Mouse (Mus musculus) stomach, embryonic 15.5 days (tissue): Measurements from ENCODE around the gene Ltbp2. TPM values are rescaled to one million over a fixed set of nuclear protein-coding genes. Genes with fewer than 3 reads are reported as not detected.

ENCODE experiments used
- ATAC-seq: fragments of 200-750 bp; cut with Nextera tagmentation; 2 replicates; pipeline ENCODE4 v1.8.0; 2017; ENCODE audit warnings: low read depth, moderate number of reproducible peaks, moderate TSS enrichment; ENCODE audit not compliant: insufficient read depth, low FRiP score
- H3K27ac ChIP-seq: fragments of 300-500 bp; sonication (generic); 2 replicates; pipeline ENCODE4 v1.5.1; 2015; ENCODE audit warnings: mild to moderate bottlenecking, inconsistent platforms
- H3K27me3 ChIP-seq: fragments of 300-500 bp; sonication (generic); replicated peaks from 2 replicates; pipeline ENCODE4 v1.6.1; 2015; ENCODE audit warnings: inconsistent platforms
- H3K36me3 ChIP-seq: fragments of 300-500 bp; sonication (generic); 2 replicates; pipeline ENCODE4 v1.6.1; 2015; ENCODE audit warnings: inconsistent platforms
- H3K4me1 ChIP-seq: fragments of 300-500 bp; sonication (generic); 2 replicates; pipeline ENCODE4 v1.6.1; 2015; ENCODE audit warnings: inconsistent platforms
- H3K4me2 ChIP-seq: fragments of 300-500 bp; sonication (generic); 2 replicates; pipeline ENCODE4 v1.6.1; 2015; ENCODE audit warnings: mild to moderate bottlenecking, inconsistent platforms
- H3K4me3 ChIP-seq: fragments of 300-500 bp; sonication (generic); replicated peaks from 2 replicates; pipeline ENCODE4 v1.5.1; 2015; ENCODE audit warnings: inconsistent platforms
- H3K9ac ChIP-seq: fragments of 300-500 bp; sonication (generic); 2 replicates; pipeline ENCODE4 v1.6.1; 2015; ENCODE audit warnings: inconsistent platforms
- H3K9me3 ChIP-seq: fragments of 300-500 bp; sonication (generic); 2 replicates; pipeline ENCODE4 v1.6.1; 2016; ENCODE audit warnings: inconsistent platforms
- WGBS: fragments of 180-500 bp; shearing (Covaris S2); methylation state at CpG from one replicate; pipeline ENCODE4 v1.1.7; 2015; 5-methylcytosine and 5-hydroxymethylcytosine counted together
- polyA plus RNA-seq: library from polyadenylated mRNA; unstranded; fragments of >200 nt; fragmentation: Nextera tagmentation; extraction: Ambion mirVana; gene quantifications from 2 replicates; pipeline ENCODE4 v1.2.1, GENCODE M21; 2015

Gene Ltbp2
- polyA plus RNA-seq, 1 experiment from 2014 or later: 1.2 TPM

DNA sequence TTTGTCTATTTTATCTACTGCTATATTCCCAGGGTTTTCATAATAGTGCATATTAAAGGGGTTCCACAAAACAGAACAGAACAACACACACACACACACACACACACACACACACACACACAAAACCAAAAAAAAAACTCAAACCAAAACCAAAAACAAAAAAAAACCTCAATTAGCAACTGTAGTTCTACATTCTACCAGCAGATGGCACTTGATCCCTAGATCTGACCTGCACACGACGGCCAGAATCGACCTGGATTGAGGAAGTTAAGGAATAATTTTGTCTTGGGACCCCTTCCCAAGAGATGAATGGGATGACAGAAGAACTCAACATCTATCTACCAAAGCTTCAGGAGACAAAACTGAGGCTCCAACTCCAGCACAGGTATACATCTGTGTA, 2.9 kb downstream of the Ltbp2 start:
- Histone ChIP-seq H3K4me3 (no peak overlapping the region), H3K9me3 (no peaks in the 10 kb centered on the region), H3K9ac (no peak overlapping the region), H3K4me2 (no peak overlapping the region), H3K4me1 (peaks cover 11% of the 10 kb centered on the region), H3K27me3 (peaks cover 46% of the 10 kb centered on the region), H3K27ac (no peak overlapping the region), H3K36me3 (no peaks in the 10 kb centered on the region)
- WGBS: 0% methylated on average over 3 of the region's 3 CpGs
- ATAC-seq: no peak

DNA sequence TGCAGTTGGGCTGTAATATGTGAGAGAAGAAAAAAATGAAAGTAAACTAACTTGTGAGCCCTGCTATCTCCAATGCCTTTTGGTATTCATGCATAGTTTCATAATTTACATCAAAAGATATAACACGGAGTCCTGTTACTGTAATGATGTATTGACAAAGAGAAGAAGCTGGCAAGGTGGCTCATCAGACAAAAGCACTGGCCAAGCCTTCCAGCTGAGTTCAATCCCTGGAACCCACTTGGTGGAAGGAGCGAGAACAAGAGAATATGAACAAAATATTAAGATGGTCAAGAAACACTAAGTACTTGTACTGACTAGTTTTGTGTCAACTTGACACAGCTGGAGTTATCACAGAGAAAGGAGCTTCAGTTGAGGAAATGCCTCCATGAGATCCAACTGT, 4.0 kb downstream of the Ltbp2 start:
- ATAC-seq: no peak
- Histone ChIP-seq H3K4me3 (no peak overlapping the region), H3K9me3 (no peaks in the 10 kb centered on the region), H3K27ac (no peak overlapping the region), H3K36me3 (no peaks in the 10 kb centered on the region), H3K27me3 (peaks cover 35% of the 10 kb centered on the region), H3K4me2 (no peak overlapping the region), H3K4me1 (peaks cover 11% of the 10 kb centered on the region), H3K9ac (no peak overlapping the region)
- WGBS: 64% methylated on average over 2 of the region's 2 CpGs

DNA sequence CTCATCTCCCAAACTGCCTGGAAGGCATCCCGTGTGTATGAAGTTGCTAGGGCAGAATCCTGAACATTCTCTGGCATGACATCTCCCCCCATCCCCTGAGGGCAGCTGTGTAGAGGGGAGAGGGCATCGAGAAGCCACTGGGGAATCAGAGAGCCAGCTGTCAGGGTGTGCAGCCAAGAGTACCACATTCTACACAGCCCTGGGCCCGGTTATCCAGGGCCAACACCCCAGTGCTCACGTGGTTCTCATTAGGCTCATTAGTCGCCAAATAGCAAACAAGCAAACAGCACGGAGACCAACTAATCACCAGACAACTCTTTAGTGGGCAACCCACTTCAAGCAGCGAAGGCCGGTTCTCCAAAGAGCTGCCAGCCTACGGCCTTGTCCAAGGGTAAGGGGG, 10.9 kb downstream of the Ltbp2 start:
- no peaks in the 10 kb centered on the region for H3K4me1 ChIP-seq
- H3K4me3 ChIP-seq: no peak overlapping the region
- H3K9ac ChIP-seq: no peak overlapping the region
- no peak for ATAC-seq
- H3K9me3 ChIP-seq: no peaks in the 10 kb centered on the region
- no peaks in the 10 kb centered on the region for H3K27me3 ChIP-seq
- no peak overlapping the region for H3K4me2 ChIP-seq
- H3K36me3 ChIP-seq: no peaks in the 10 kb centered on the region
- 78% methylated on average over 9 of the region's 9 CpGs for WGBS
- H3K27ac ChIP-seq: no peak overlapping the region

DNA sequence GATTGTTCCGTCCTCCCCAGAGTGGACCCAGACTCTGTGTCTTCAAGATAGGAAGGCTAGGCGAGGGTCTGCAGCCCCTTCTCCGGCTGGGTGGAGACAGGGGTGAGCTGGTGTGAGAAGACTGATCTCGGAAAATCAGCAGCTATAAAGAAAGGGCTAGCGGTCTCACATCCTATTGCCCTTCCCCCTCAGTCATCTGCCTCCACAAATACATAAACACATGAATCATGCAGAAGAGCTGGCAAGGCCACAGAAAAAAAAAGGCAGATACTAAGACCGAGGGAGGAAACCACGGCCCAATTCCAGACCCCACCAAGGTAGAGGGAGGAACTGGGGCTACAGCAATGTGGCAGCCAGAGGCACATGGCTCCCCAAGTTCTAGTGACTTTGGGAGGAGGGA, 11.5 kb downstream of the Ltbp2 start:
- no peak for ATAC-seq
- no peak overlapping the region for H3K9ac ChIP-seq
- WGBS: 43% methylated on average over 7 of the region's 7 CpGs

DNA sequence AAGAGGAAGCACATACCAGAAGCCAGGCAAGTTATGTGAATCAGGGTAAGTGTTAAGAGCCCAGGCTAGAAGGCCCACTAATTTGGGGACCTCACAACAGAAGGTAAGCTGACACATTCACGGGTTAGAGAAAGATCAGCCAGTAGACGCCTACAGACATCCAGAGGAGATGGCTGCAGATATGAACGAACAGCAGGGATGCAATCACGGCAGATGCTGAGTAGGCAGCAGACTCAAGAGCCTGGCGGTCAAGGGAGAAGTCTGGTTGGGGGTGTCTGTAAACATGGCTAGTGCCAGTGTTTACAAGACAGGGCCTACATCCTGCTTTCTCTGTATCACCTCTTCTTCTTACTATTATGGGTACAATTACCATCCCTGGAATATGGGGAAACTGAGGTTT, 13.1 kb downstream of the Ltbp2 start:
- H3K4me3 ChIP-seq: no peak overlapping the region
- no peaks in the 10 kb centered on the region for H3K36me3 ChIP-seq
- H3K4me1 ChIP-seq: no peaks in the 10 kb centered on the region
- no peak for ATAC-seq
- no peak overlapping the region for H3K4me2 ChIP-seq
- H3K27me3 ChIP-seq: no peaks in the 10 kb centered on the region
- no peaks in the 10 kb centered on the region for H3K9me3 ChIP-seq
- H3K9ac ChIP-seq: no peak overlapping the region
- WGBS: 82% methylated on average over 5 of the region's 5 CpGs
- H3K27ac ChIP-seq: no peak overlapping the region

More for the DNA sequence above, 11.5 kb downstream of the Ltbp2 start:
- Histone ChIP-seq H3K27me3 (no peaks in the 10 kb centered on the region), H3K9me3 (no peaks in the 10 kb centered on the region), H3K4me2 (no peak overlapping the region), H3K4me3 (no peak overlapping the region), H3K36me3 (no peaks in the 10 kb centered on the region), H3K4me1 (no peaks in the 10 kb centered on the region), H3K27ac (no peak overlapping the region)

DNA sequence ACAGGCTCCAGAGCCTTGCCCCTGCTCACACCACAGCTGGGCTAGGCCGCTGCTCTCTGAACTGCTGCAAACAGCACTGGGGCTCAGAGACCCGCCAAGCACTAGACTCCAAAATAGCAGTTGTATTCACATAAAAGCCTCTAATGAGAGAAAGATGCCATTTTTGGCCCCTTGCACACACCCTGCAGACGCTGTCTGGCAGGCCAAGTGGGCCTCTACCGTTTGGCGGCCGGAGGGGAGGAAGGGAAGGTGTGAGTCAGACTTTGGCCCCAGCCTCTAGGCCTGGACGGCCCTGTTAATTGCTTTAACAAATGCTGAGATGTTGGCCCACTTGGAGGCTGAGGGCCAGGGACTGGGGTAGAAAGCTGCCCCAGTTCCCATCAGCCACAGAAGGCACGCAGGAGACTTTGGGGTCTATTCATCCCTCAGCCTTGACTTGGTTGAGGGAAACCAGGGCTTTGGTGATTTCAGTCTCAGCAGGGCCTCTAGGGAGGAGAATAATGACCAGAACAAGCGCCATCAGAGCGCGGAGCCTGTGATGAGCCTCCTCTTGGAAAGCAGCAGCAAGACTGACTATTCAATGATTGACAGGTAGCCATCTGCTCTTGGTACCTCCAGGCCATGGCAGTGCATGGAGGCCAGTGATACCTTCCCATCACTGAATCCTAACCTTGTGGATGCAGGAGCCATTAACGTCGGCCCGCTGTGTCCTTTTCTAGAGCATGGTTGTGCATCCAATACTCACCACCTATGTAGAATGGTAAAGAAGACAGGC, 14.0 kb downstream of the Ltbp2 start:
- ATAC-seq: no peak
- no peaks in the 10 kb centered on the region for H3K27me3 ChIP-seq
- no peaks in the 10 kb centered on the region for H3K36me3 ChIP-seq
- no peak overlapping the region for H3K9ac ChIP-seq
- H3K9me3 ChIP-seq: no peaks in the 10 kb centered on the region
- no peak overlapping the region for H3K4me2 ChIP-seq
- WGBS: 75% methylated on average over 14 of the region's 14 CpGs
- H3K27ac ChIP-seq: no peak overlapping the region
- H3K4me1 ChIP-seq: no peaks in the 10 kb centered on the region
- H3K4me3 ChIP-seq: no peak overlapping the region

DNA sequence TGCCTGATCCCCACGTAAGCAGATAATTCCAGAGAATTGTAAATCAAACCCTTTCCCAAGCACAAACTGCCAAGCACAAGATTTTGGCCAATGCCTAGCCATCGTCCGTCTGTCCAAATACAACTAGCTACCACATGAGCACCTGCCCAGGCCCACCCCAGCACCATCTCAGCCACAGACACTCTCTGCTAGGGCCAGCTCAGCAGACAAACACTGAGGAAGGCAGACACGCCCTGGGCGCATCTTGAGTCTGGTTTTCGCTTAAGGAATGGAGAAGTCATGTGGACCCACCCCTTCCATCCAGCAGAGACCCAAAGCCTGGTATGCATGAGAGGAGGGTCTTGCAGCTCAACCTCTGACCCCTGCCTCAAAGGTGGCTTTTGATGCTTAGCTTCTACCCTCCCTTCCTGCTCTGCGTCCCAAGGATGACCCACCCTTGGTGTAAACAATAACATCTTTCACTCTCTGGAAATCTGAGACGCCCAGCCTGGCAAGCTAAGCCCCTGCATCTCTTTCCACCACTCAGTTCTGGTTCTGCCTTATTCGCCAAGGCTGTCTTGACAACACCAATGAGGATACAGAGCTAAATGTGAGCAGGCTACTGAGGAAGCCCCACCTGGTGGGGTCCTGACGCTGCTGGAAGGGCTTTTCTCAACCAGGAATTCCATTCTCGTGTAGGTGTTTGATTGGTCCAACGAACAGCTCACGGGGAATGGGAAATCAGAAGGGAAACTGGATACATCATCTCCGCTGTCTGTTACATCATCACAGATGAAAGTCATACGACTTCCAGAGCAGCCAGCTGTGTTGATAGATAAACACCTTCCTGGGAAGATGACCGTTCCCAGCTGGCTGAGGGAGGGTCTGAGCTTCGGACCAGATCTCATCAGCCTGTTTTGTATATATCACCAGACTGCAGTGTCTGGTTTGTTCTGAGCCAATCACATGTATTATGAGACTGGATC, 17.9 kb downstream of the Ltbp2 start:
- H3K4me1 ChIP-seq: no peaks in the 10 kb centered on the region
- WGBS: 33% methylated on average over 17 of the region's 17 CpGs

DNA sequence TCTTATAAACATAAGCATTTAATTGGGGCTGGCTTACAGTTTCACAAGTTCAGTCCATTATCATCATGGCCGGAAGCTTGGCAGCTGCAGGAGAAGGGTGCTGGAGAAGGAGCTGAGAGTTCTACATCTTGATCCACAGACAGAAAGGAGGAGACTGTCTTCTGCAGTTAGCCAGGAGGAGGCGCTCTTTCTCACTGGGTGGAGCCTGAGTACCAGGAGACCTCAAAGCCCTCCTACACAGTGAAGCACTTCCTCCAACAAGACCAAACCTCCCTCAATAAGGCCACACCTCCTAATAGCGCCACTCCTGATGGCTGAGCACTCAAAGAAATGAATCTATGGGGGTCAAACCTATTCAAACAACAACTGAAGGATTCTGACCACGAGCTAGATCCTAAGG, 18.6 kb downstream of the Ltbp2 start:
- Histone ChIP-seq H3K36me3 (no peaks in the 10 kb centered on the region), H3K27me3 (no peaks in the 10 kb centered on the region), H3K9ac (no peak overlapping the region), H3K4me3 (no peak overlapping the region), H3K9me3 (no peaks in the 10 kb centered on the region), H3K27ac (no peak overlapping the region), H3K4me2 (no peak overlapping the region), H3K4me1 (no peaks in the 10 kb centered on the region)
- 57% methylated on average over 4 of the region's 4 CpGs for WGBS
- no peak for ATAC-seq

More for the DNA sequence above, 17.9 kb downstream of the Ltbp2 start:
- 0 out of 2 replicates have a peak overlapping the region, but pooled peaks have one; percentile 9 for H3K4me2 ChIP-seq
- no peak overlapping the region for H3K4me3 ChIP-seq
- H3K27me3 ChIP-seq: no peaks in the 10 kb centered on the region
- no peak overlapping the region for H3K27ac ChIP-seq
- H3K9me3 ChIP-seq: no peaks in the 10 kb centered on the region
- no peaks in the 10 kb centered on the region for H3K36me3 ChIP-seq
- ATAC-seq: no peak
- no peak overlapping the region for H3K9ac ChIP-seq

DNA sequence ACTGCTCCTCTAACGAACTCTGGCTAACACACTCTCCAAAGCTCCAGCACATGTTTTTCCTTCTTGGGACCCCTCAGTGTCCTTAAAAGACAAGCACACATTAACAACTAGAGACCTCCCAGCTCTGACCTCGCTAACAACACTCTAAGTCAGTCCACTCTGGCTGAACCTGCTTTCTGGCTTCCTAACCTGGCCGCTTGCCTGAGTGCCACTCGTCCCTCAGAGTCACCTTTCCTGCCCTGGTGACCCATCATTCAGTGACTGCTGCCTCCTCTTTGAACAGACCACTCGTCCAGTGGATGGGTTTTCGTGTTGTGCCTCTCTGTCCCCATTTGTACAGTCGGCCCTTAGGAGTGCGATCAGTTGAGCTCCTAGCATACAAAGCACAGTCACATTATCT, 19.8 kb downstream of the Ltbp2 start:
- ATAC-seq: no peak
- Histone ChIP-seq H3K36me3 (no peaks in the 10 kb centered on the region), H3K9ac (no peak overlapping the region), H3K9me3 (no peaks in the 10 kb centered on the region), H3K4me1 (no peaks in the 10 kb centered on the region), H3K27ac (no peak overlapping the region), H3K4me3 (no peak overlapping the region), H3K4me2 (no peak overlapping the region), H3K27me3 (no peaks in the 10 kb centered on the region)
- WGBS: 82% methylated on average over 8 of the region's 8 CpGs

DNA sequence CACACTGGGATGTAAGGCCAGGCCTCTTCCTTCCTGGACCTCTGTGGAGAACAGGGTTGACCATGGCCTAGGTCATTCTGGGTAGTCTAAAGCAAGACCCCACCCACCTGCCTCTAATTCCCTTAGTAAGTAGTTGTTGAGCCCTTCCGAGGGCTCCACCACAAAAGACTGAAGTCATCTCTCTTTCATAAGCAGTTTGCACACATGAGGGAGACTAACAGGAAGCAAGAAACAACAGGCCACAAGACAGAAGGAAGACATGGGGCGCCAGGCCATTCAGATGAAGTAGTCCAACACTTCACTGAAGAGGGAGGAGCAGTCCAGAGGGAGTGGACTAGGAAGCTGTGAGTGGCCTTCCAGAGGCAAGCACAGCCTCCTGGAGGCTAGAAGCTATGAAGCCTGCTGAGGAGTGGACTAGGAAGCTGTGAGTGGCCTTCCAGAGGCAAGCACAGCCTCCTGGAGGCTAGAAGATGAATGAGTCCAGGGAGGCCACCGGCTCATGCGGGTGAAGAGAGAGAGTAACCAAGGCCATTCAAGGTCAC, 21.2 kb downstream of the Ltbp2 start:
- Histone ChIP-seq H3K27ac (no peak overlapping the region), H3K9me3 (no peaks in the 10 kb centered on the region), H3K27me3 (no peaks in the 10 kb centered on the region), H3K4me1 (no peaks in the 10 kb centered on the region), H3K9ac (no peak overlapping the region), H3K4me2 (no peak overlapping the region), H3K4me3 (no peak overlapping the region), H3K36me3 (no peaks in the 10 kb centered on the region)
- 80% methylated on average over 4 of the region's 4 CpGs for WGBS
- ATAC-seq: no peak

DNA sequence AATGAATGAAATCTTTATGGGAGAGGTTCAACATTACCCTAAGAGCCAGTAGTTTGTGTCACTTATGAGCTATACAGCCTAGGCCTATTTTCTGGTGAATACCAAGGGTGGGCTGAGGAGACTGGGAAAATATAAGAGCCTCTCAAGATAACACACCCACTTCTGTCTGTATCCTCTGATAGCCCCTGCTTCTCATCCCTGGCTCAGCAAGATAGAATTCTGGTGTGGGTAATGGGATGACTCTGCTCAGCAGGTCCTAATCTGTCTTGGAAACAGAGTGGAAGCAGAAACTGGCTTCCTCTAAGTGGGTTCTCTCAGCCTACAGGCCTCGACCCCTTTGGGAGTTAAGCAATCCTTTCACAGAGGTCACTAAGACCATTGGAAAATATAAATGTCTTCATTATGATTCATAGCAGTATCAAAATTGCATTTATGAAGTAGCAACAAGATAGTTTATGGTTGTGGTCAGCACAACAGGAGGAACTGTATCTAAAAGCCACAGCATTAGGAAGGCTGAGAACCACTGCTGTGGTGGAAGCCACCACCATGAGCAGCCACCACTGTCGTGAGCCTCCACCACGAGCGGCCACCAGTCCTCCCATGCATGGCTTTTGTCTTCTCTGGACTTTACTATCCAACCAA, 21.8 kb downstream of the Ltbp2 start:
- H3K4me1 ChIP-seq: no peaks in the 10 kb centered on the region
- no peaks in the 10 kb centered on the region for H3K9me3 ChIP-seq
- peak; percentile 76; the same call in 1 of the 2 replicates for ATAC-seq
- 85% methylated on average over 4 of the region's 4 CpGs for WGBS
- no peak overlapping the region for H3K9ac ChIP-seq
- no peak overlapping the region for H3K4me3 ChIP-seq
- H3K36me3 ChIP-seq: no peaks in the 10 kb centered on the region
- no peak overlapping the region for H3K4me2 ChIP-seq
- no peaks in the 10 kb centered on the region for H3K27me3 ChIP-seq
- no peak overlapping the region for H3K27ac ChIP-seq
